Comparison of ENCODE assay signal across 20 mouse cellular contexts in genomic region chr7:126749582-126750343, GRCm38 (mm10). TPM values are rescaled to one million over a fixed set of nuclear protein-coding genes. Genes with fewer than 3 reads are reported as not detected.
A peak's percentile ranks its signal among the peaks of the same experiment; 100 is the strongest.
DNase-seq lines count a peak whose midpoint lies in the region; ATAC-seq and TF ChIP-seq lines count a peak whose summit lies in the region.
"Had no signal": no experiment of that assay in that cellular context is flagged by ENCODE, and none has a peak within 500 bp of the region (broad histone marks: within the 10 kb centered on the region; RNA-seq: fewer than 3 reads in every experiment).

No protein-coding gene starts in this region.

- H3K4me3 ChIP-seq in left cerebral cortex, adult 2 months = no peak overlapping the region
- no peak overlapping the region for H3K4me3 ChIP-seq in bone marrow macrophage, adult 2 months (ENCODE audit: insufficient read depth, low read length)
- H3K4me3 ChIP-seq in hindbrain, embryonic 12.5 days = no peak overlapping the region
- H3K4me3 ChIP-seq: embryonic facial prominence, embryonic 12.5 days; kidney, embryonic 15.5 days; limb, embryonic 13.5 days; lung, embryonic 15.5 days; midbrain, embryonic 12.5 days; myocyte; neural tube, embryonic 15.5 days had no signal

- no peak overlapping the region for H3K4me2 ChIP-seq in hindbrain, embryonic 12.5 days (replicated peaks)
- H3K4me2 ChIP-seq: embryonic facial prominence, embryonic 12.5 days; kidney, embryonic 15.5 days; limb, embryonic 13.5 days; lung, embryonic 15.5 days; midbrain, embryonic 12.5 days; neural tube, embryonic 15.5 days had no signal

- H3K9ac ChIP-seq in hindbrain, embryonic 12.5 days = no peak overlapping the region
- H3K9ac ChIP-seq: embryonic facial prominence, embryonic 12.5 days; kidney, embryonic 15.5 days; limb, embryonic 13.5 days; lung, embryonic 15.5 days; midbrain, embryonic 12.5 days; neural tube, embryonic 15.5 days had no signal

- H3K4me1 ChIP-seq in bone marrow macrophage, adult 2 months (ENCODE audit: control insufficient read depth, insufficient read depth, low read length) = peaks cover 50% of the 10 kb centered on the region
- H3K4me1 ChIP-seq in hindbrain, embryonic 12.5 days = peaks cover 4% of the 10 kb centered on the region; the same call in 1 of the 2 replicates
- H3K4me1 ChIP-seq: embryonic facial prominence, embryonic 12.5 days had no signal

- no peak for ATAC-seq in hindbrain, embryonic 12.5 days (ENCODE audit: low FRiP score)
- ATAC-seq: forebrain, embryonic 16.5 days; hindbrain, postnatal 0 days had no signal

- DNase-seq in left cerebral cortex, adult 2 months (ENCODE audit: extremely low spot score in 1 of 2, low spot score in 2 of 2) = no peak
- DNase-seq in left cerebral cortex, adult 9 months (ENCODE audit: low spot score in 2 of 2) = no peak
- DNase-seq in 416B (ENCODE audit: low read depth) (peak; percentile 71), A20 (ENCODE audit: low read depth, low spot score) (peak; percentile 17)
- no peak for DNase-seq in cerebellum, adult 11 months
- DNase-seq: cerebellum, postnatal 36 days; heart, postnatal 4 days; right cerebral cortex, postnatal 4 days; thymus, adult 18-20 months had no signal

- intact Hi-C loops in left cerebral cortex, adult 2 months (cut with DNase I) = no loop called here

- H3K36me3 ChIP-seq in hindbrain, embryonic 12.5 days = no peaks in the 10 kb centered on the region
- H3K36me3 ChIP-seq: embryonic facial prominence, embryonic 12.5 days; kidney, embryonic 15.5 days; limb, embryonic 13.5 days; lung, embryonic 15.5 days; midbrain, embryonic 12.5 days; neural tube, embryonic 15.5 days had no signal

- TF ChIP-seq CTCF in left cerebral cortex, adult 2 months (IDR thresholded peaks at IDR 0.05) = peak; percentile 21; the same call in 1 of the 2 replicates
- peak; percentile 44; the same call in 1 of the 2 replicates for TF ChIP-seq CTCF in bone marrow macrophage, adult 2 months (IDR thresholded peaks at IDR 0.05; ENCODE audit: low read depth, low read length)

- WGBS in hindbrain, embryonic 12.5 days = 96% methylated on average over 17 of the region's 17 CpGs

- H3K27ac ChIP-seq in left cerebral cortex, adult 2 months = no peak overlapping the region
- no peak overlapping the region for H3K27ac ChIP-seq in bone marrow macrophage, adult 2 months (ENCODE audit: insufficient read depth, low read depth, low read length)
- no peak overlapping the region for H3K27ac ChIP-seq in hindbrain, embryonic 12.5 days
- H3K27ac ChIP-seq: embryonic facial prominence, embryonic 12.5 days; hindbrain, postnatal 0 days; kidney, embryonic 15.5 days; limb, embryonic 13.5 days; lung, embryonic 15.5 days; midbrain, embryonic 12.5 days; neural tube, embryonic 15.5 days had no signal

- TF ChIP-seq POLR2A in bone marrow macrophage, adult 2 months (IDR thresholded peaks at IDR 0.05; ENCODE audit: borderline replicate concordance, low read depth, low read length) = no peak

- H3K27me3 ChIP-seq in hindbrain, embryonic 12.5 days = no peaks in the 10 kb centered on the region
- H3K27me3 ChIP-seq: embryonic facial prominence, embryonic 12.5 days; kidney, embryonic 15.5 days; limb, embryonic 13.5 days; lung, embryonic 15.5 days; midbrain, embryonic 12.5 days; neural tube, embryonic 15.5 days had no signal

- H3K9me3 ChIP-seq in hindbrain, embryonic 12.5 days (replicated peaks) = no peaks in the 10 kb centered on the region
- H3K9me3 ChIP-seq: embryonic facial prominence, embryonic 12.5 days; kidney, embryonic 15.5 days; limb, embryonic 13.5 days; lung, embryonic 15.5 days; midbrain, embryonic 12.5 days; neural tube, embryonic 15.5 days had no signal

RNA-seq across cellular contexts. Expression of gene Mapk3, which starts 9.6 kb away (rescaled TPM):
- total RNA-seq in left cerebral cortex, adult 2 months (2021) = 100 to 1,000 TPM; 155 to 166 TPM
- 331 and 390 TPM in 2 replicates for polyA plus RNA-seq in bone marrow macrophage, adult 2 months (2012; ENCODE audit: insufficient read depth, insufficient read length, missing spikeins)
- polyA plus RNA-seq in hindbrain, embryonic 12.5 days (2016; fragmentation: Nextera tagmentation; extraction: Ambion mirVana) = 63.6 and 67.8 TPM in 2 replicates

RNA-seq across cellular contexts. Expression of gene Gdpd3, which starts 16.4 kb away (rescaled TPM):
- 1 to 10 TPM; 2.4 to 3.4 TPM for total RNA-seq in left cerebral cortex, adult 2 months (2021)
- 20.8 and 27.0 TPM in 2 replicates for polyA plus RNA-seq in bone marrow macrophage, adult 2 months (2012; ENCODE audit: insufficient read depth, insufficient read length, missing spikeins)
- polyA plus RNA-seq in hindbrain, embryonic 12.5 days (2016; fragmentation: Nextera tagmentation; extraction: Ambion mirVana) = 1.4 TPM in 2 replicates

RNA-seq across cellular contexts. Expression of gene Ypel3, which starts 27.0 kb away (rescaled TPM):
- total RNA-seq in left cerebral cortex, adult 2 months (2021) = 100 to 1,000 TPM; 312 to 323 TPM
- 392 and 412 TPM in 2 replicates for polyA plus RNA-seq in bone marrow macrophage, adult 2 months (2012; ENCODE audit: insufficient read depth, insufficient read length, missing spikeins)
- 140 and 144 TPM in 2 replicates for polyA plus RNA-seq in hindbrain, embryonic 12.5 days (2016; fragmentation: Nextera tagmentation; extraction: Ambion mirVana)

RNA-seq across cellular contexts. Expression of gene Tbx6, which starts 31.5 kb away (rescaled TPM):
- total RNA-seq in left cerebral cortex, adult 2 months (2021) = 1 to 10 TPM; 1.1 to 1.2 TPM
- polyA plus RNA-seq in bone marrow macrophage, adult 2 months (2012; ENCODE audit: insufficient read depth, insufficient read length, missing spikeins) = 1.9 and 2.8 TPM in 2 replicates
- polyA plus RNA-seq in hindbrain, embryonic 12.5 days (2016; fragmentation: Nextera tagmentation; extraction: Ambion mirVana) = 0.48 and 1.1 TPM in 2 replicates

RNA-seq across cellular contexts. Expression of gene Coro1a, which starts 42.2 kb away (rescaled TPM):
- 100 to 1,000 TPM; 164 to 185 TPM for total RNA-seq in left cerebral cortex, adult 2 months (2021)
- polyA plus RNA-seq in bone marrow macrophage, adult 2 months (2012; ENCODE audit: insufficient read depth, insufficient read length, missing spikeins) = 622 and 668 TPM in 2 replicates
- 53.6 and 56.9 TPM in 2 replicates for polyA plus RNA-seq in hindbrain, embryonic 12.5 days (2016; fragmentation: Nextera tagmentation; extraction: Ambion mirVana)

Comparison
In these comparisons a context has a peak if more than half of its experiments do, and no peak if none do; other contexts are left out.
1. DNase-seq: peak in 416B (single experiment) and A20 (single experiment); none in left cerebral cortex, adult 2 months (0 of 2), left cerebral cortex, adult 9 months (0 of 2) and cerebellum, adult 11 months (single experiment).